ENCODE assay signal across 12 mouse cellular contexts in the genomic region with DNA sequence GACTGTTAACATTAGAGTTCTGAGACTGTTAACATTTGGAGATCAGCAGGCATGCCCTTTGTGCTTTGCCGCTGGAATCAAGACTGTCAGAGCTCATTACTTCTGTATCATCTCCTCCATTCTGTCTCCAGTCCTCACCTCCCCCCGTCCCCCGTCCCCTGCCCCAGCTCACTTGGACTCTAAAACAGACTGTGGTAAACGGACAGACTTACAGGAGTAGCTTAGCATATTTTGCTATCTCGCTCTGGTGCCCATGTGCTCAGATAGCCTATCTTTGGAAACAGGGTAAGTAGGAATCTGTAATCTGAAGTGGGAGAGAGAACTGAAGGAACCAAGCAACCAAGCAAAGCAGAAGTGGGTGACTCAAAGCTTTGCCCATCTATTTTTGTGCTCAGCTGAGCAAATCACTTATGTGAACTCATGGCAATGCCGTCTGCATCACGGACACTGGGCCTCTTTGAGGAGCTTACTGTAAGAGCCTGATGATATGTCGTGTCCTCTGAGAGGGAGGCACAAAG. TPM values are rescaled to one million over a fixed set of nuclear protein-coding genes. Genes with fewer than 3 reads are reported as not detected.
A peak's percentile ranks its signal among the peaks of the same experiment; 100 is the strongest.
DNase-seq lines count a peak whose midpoint lies in the region; ATAC-seq and TF ChIP-seq lines count a peak whose summit lies in the region.
"Had no signal": no experiment of that assay in that cellular context is flagged by ENCODE, and none has a peak within 500 bp of the region (broad histone marks: within the 10 kb centered on the region; RNA-seq: fewer than 3 reads in every experiment).

No protein-coding gene starts in this region.

- H3K4me1 ChIP-seq in heart, embryonic 14.5 days (ENCODE audit: control insufficient read depth in 2 of 2, insufficient read depth in 2 of 2, low read length in 2 of 2) = peaks cover 5 to 28% of the 10 kb centered on the region in 2 experiments
- H3K4me1 ChIP-seq in midbrain, postnatal 0 days (ENCODE audit: insufficient read depth, low read length) = no peaks in the 10 kb centered on the region
- H3K4me1 ChIP-seq in midbrain, embryonic 13.5 days (replicated peaks) = no peaks in the 10 kb centered on the region
- H3K4me1 ChIP-seq in heart, embryonic 16.5 days (ENCODE audit: control insufficient read depth, insufficient read depth, low read length) = peaks cover 16% of the 10 kb centered on the region
- H3K4me1 ChIP-seq: hindbrain, embryonic 15.5 days had no signal

- DNase-seq in heart, adult 9 months (ENCODE audit: low spot score in 2 of 2) = no peak
- DNase-seq in midbrain, postnatal 0 days (ENCODE audit: low spot score) = peak; percentile 23
- DNase-seq in right cerebral cortex, postnatal 25 days = peak; percentile 37
- DNase-seq in gastrocnemius, adult 2 months = no peak
- DNase-seq in urinary bladder, adult 2 months (ENCODE audit: low spot score) = no peak
- DNase-seq: gastrocnemius, postnatal 10 days; lung, postnatal 14 days had no signal

- H3K4me3 ChIP-seq in heart, embryonic 14.5 days (ENCODE audit: control insufficient read depth in 1 of 2, insufficient read depth in 1 of 2, low read depth in 1 of 2, low read length in 2 of 2) = no peak overlapping the region
- no peak overlapping the region for H3K4me3 ChIP-seq in midbrain, postnatal 0 days (ENCODE audit: low read depth, low read length)
- H3K4me3 ChIP-seq in midbrain, embryonic 13.5 days (replicated peaks) = no peak overlapping the region
- no peak overlapping the region for H3K4me3 ChIP-seq in heart, embryonic 16.5 days (ENCODE audit: low read length)
- no peak overlapping the region for H3K4me3 ChIP-seq in gastrocnemius, adult 2 months
- H3K4me3 ChIP-seq: hindbrain, embryonic 15.5 days had no signal

- H3K27ac ChIP-seq in heart, embryonic 14.5 days (replicated peaks in 1 of 2; ENCODE audit: control insufficient read depth in 1 of 2, insufficient read depth in 1 of 2, low read depth in 2 of 2, low read length in 2 of 2) = peak overlapping the region; percentile 46 to 74
- H3K27ac ChIP-seq in midbrain, postnatal 0 days (ENCODE audit: low read depth, low read length) = no peak overlapping the region
- no peak overlapping the region for H3K27ac ChIP-seq in midbrain, embryonic 13.5 days
- peak overlapping the region; percentile 63 for H3K27ac ChIP-seq in heart, embryonic 16.5 days (ENCODE audit: low read length)
- no peak overlapping the region for H3K27ac ChIP-seq in gastrocnemius, adult 2 months
- H3K27ac ChIP-seq: hindbrain, embryonic 15.5 days; kidney, postnatal 0 days had no signal

- no peaks in the 10 kb centered on the region for H3K9me3 ChIP-seq in heart, embryonic 14.5 days (ENCODE audit: control insufficient read depth, low read length)
- no peaks in the 10 kb centered on the region for H3K9me3 ChIP-seq in midbrain, postnatal 0 days (ENCODE audit: low read length)
- H3K9me3 ChIP-seq in midbrain, embryonic 13.5 days = no peaks in the 10 kb centered on the region
- no peaks in the 10 kb centered on the region for H3K9me3 ChIP-seq in heart, embryonic 16.5 days (replicated peaks; ENCODE audit: control insufficient read depth, low read length)
- H3K9me3 ChIP-seq: hindbrain, embryonic 15.5 days had no signal

- peak; percentile 71; the same call in 1 of the 2 replicates for ATAC-seq in heart, embryonic 14.5 days (ENCODE audit: insufficient number of reproducible peaks, insufficient read depth, low FRiP score, low read depth)
- no peak for ATAC-seq in midbrain, postnatal 0 days (ENCODE audit: low FRiP score)
- no peak for ATAC-seq in midbrain, embryonic 13.5 days
- ATAC-seq in heart, embryonic 16.5 days (replicated peaks; ENCODE audit: extremely low read depth, insufficient read depth, low FRiP score) = peak; percentile 87

- WGBS in heart, embryonic 14.5 days = 25% methylated on average over 8 of the region's 8 CpGs
- 85% methylated on average over 8 of the region's 8 CpGs for WGBS in midbrain, postnatal 0 days
- whole genome bisulfite sequencing in midbrain, embryonic 13.5 days = 66% methylated on average over 8 of the region's 8 CpGs
- WGBS in heart, embryonic 16.5 days = 44% methylated on average over 8 of the region's 8 CpGs

- intact Hi-C loops in gastrocnemius, adult 2 months (cut with DNase I) = no loop called here

- H3K4me2 ChIP-seq in heart, embryonic 14.5 days (ENCODE audit: low read length) = peak overlapping the region; percentile 39
- H3K4me2 ChIP-seq in midbrain, postnatal 0 days (ENCODE audit: low read depth, low read length, poor library complexity, severe bottlenecking) = no peak overlapping the region
- H3K4me2 ChIP-seq in midbrain, embryonic 13.5 days (replicated peaks) = no peak overlapping the region
- H3K4me2 ChIP-seq in heart, embryonic 16.5 days (ENCODE audit: low read depth, low read length) = peak overlapping the region; percentile 10; the same call in 1 of the 2 replicates
- H3K4me2 ChIP-seq: hindbrain, embryonic 15.5 days had no signal

- H3K9ac ChIP-seq in heart, embryonic 14.5 days (ENCODE audit: low read length) = no peak overlapping the region
- no peak overlapping the region for H3K9ac ChIP-seq in midbrain, postnatal 0 days (replicated peaks; ENCODE audit: low read length, poor library complexity, severe bottlenecking)
- no peak overlapping the region for H3K9ac ChIP-seq in midbrain, embryonic 13.5 days (replicated peaks)
- H3K9ac ChIP-seq in heart, embryonic 16.5 days (ENCODE audit: low read length) = no peak overlapping the region
- H3K9ac ChIP-seq: hindbrain, embryonic 15.5 days had no signal

- no peak for TF ChIP-seq CTCF in midbrain, postnatal 0 days (IDR thresholded peaks at IDR 0.05)
- no peak for TF ChIP-seq CTCF in gastrocnemius, adult 2 months (IDR thresholded peaks at IDR 0.05)

- H3K36me3 ChIP-seq in heart, embryonic 14.5 days (ENCODE audit: control insufficient read depth, insufficient read depth, low read length) = peaks cover 40% of the 10 kb centered on the region
- H3K36me3 ChIP-seq in midbrain, postnatal 0 days (ENCODE audit: insufficient read depth, low read length) = no peaks in the 10 kb centered on the region
- H3K36me3 ChIP-seq in midbrain, embryonic 13.5 days = no peaks in the 10 kb centered on the region; the same call in 1 of the 2 replicates
- H3K36me3 ChIP-seq in heart, embryonic 16.5 days (ENCODE audit: control insufficient read depth, insufficient read depth) = peaks cover 14% of the 10 kb centered on the region
- H3K36me3 ChIP-seq: hindbrain, embryonic 15.5 days had no signal

- H3K27me3 ChIP-seq in heart, embryonic 14.5 days (ENCODE audit: control insufficient read depth, insufficient read depth, low read length) = no peaks in the 10 kb centered on the region
- H3K27me3 ChIP-seq in midbrain, postnatal 0 days (ENCODE audit: insufficient read depth, low read length) = no peaks in the 10 kb centered on the region
- no peaks in the 10 kb centered on the region for H3K27me3 ChIP-seq in midbrain, embryonic 13.5 days
- no peaks in the 10 kb centered on the region for H3K27me3 ChIP-seq in heart, embryonic 16.5 days (ENCODE audit: control insufficient read depth, insufficient read depth, low read length)
- H3K27me3 ChIP-seq: hindbrain, embryonic 15.5 days had no signal

RNA-seq across cellular contexts. Expression of a gene that starts 10.3 kb away (rescaled TPM):
- 36.9 and 42.9 TPM in 2 replicates for polyA plus RNA-seq in heart, embryonic 14.5 days (2014; fragmentation: Nextera tagmentation; extraction: Ambion mirVana)
- total RNA-seq in midbrain, postnatal 0 days (2014; rRNA removed) = 12.6 and 13.9 TPM in 2 replicates
- polyA plus RNA-seq in midbrain, postnatal 0 days (2015; fragmentation: Nextera tagmentation; extraction: Ambion mirVana) = 17.9 and 19.6 TPM in 2 replicates
- 12.8 and 13.1 TPM in 2 replicates for polyA plus RNA-seq in midbrain, embryonic 13.5 days (2015; fragmentation: Nextera tagmentation; extraction: Ambion mirVana)
- polyA plus RNA-seq in heart, embryonic 16.5 days (2015; fragmentation: Nextera tagmentation; extraction: Ambion mirVana) = 28.7 and 31.2 TPM in 2 replicates
- total RNA-seq in gastrocnemius, adult 2 months (2021) = 10 to 100 TPM; 13.2 to 15.9 TPM
- 11.1 and 15.3 TPM in 2 replicates for polyA plus RNA-seq in urinary bladder, adult 2 months (2012; rRNA removed)

RNA-seq across cellular contexts. Expression of a gene that starts 39.9 kb away (rescaled TPM):
- 30.8 and 33.7 TPM in 2 replicates for polyA plus RNA-seq in heart, embryonic 14.5 days (2014; fragmentation: Nextera tagmentation; extraction: Ambion mirVana)
- 23.6 and 33.3 TPM in 2 replicates for total RNA-seq in midbrain, postnatal 0 days (2014; rRNA removed)
- polyA plus RNA-seq in midbrain, postnatal 0 days (2015; fragmentation: Nextera tagmentation; extraction: Ambion mirVana) = 36.4 and 42.0 TPM in 2 replicates
- 36.7 and 40.6 TPM in 2 replicates for polyA plus RNA-seq in midbrain, embryonic 13.5 days (2015; fragmentation: Nextera tagmentation; extraction: Ambion mirVana)
- 40.4 and 41.0 TPM in 2 replicates for polyA plus RNA-seq in heart, embryonic 16.5 days (2015; fragmentation: Nextera tagmentation; extraction: Ambion mirVana)
- 10 to 100 TPM; 20.1 to 27.9 TPM for total RNA-seq in gastrocnemius, adult 2 months (2021)
- polyA plus RNA-seq in urinary bladder, adult 2 months (2012; rRNA removed) = 15.7 and 19.4 TPM in 2 replicates

RNA-seq across cellular contexts. Expression of a gene that starts 39.9 kb away (rescaled TPM):
- 13.2 and 13.4 TPM in 2 replicates for polyA plus RNA-seq in heart, embryonic 14.5 days (2014; fragmentation: Nextera tagmentation; extraction: Ambion mirVana)
- total RNA-seq in midbrain, postnatal 0 days (2014; rRNA removed) = 11.2 and 12.9 TPM in 2 replicates
- 7.4 and 9.2 TPM in 2 replicates for polyA plus RNA-seq in midbrain, postnatal 0 days (2015; fragmentation: Nextera tagmentation; extraction: Ambion mirVana)
- polyA plus RNA-seq in midbrain, embryonic 13.5 days (2015; fragmentation: Nextera tagmentation; extraction: Ambion mirVana) = 28.5 and 31.4 TPM in 2 replicates
- polyA plus RNA-seq in heart, embryonic 16.5 days (2015; fragmentation: Nextera tagmentation; extraction: Ambion mirVana) = 11.6 and 12.1 TPM in 2 replicates
- total RNA-seq in gastrocnemius, adult 2 months (2021) = 10 to 100 TPM; 14.8 to 16.8 TPM
- 3.7 and 5.3 TPM in 2 replicates for polyA plus RNA-seq in urinary bladder, adult 2 months (2012; rRNA removed)

Comparison
In these comparisons a context has a peak if more than half of its experiments do, and no peak if none do; other contexts are left out.
1. ATAC-seq: peak in heart, embryonic 14.5 days (single experiment) and heart, embryonic 16.5 days (single experiment); none in midbrain, postnatal 0 days (single experiment) and midbrain, embryonic 13.5 days (single experiment).
2. H3K27ac ChIP-seq: peak in heart, embryonic 14.5 days (2 of 2) and heart, embryonic 16.5 days (single experiment); none in midbrain, postnatal 0 days (single experiment), midbrain, embryonic 13.5 days (single experiment) and gastrocnemius, adult 2 months (single experiment).
3. H3K4me2 ChIP-seq: peak in heart, embryonic 14.5 days (single experiment) and heart, embryonic 16.5 days (single experiment); none in midbrain, postnatal 0 days (single experiment) and midbrain, embryonic 13.5 days (single experiment).
4. DNase-seq: peak in midbrain, postnatal 0 days (single experiment) and right cerebral cortex, postnatal 25 days (single experiment); none in heart, adult 9 months (0 of 2), gastrocnemius, adult 2 months (single experiment) and urinary bladder, adult 2 months (single experiment).